Mouse (Mus musculus): ENCODE data around the gene Trhr2. TPM values are rescaled to one million over a fixed set of nuclear protein-coding genes. Genes with fewer than 3 reads are reported as not detected.

The Trhr2 gene
- polyA plus RNA-seq (2017; shearing (Covaris generic)): not detected

GRCm38 (mm10) chr8:122360696-122361416, at the start of gene Trhr2:
Trhr2 (minus strand) TSS chr8:122360746.

GRCm38 (mm10) chr8:122376365-122377231, 16.1 kb upstream of the Trhr2 start, which contains the start of gene Zc3h18:
Zc3h18 (plus strand) TSS chr8:122376609.

Other genes with a start within 250 kb of the Trhr2 start
- 10 to 100 TPM; 46.2 to 51.4 TPM for gene Zfpm1, start 78.6 kb downstream of the Trhr2 start, polyA plus RNA-seq (2017; shearing (Covaris generic))
- 10 to 100 TPM; 42.5 to 46.0 TPM for gene Zc3h18, start 15.9 kb upstream of the Trhr2 start, polyA plus RNA-seq (2017; shearing (Covaris generic))
- gene Il17c, start 61.3 kb upstream of the Trhr2 start, polyA plus RNA-seq (2017; shearing (Covaris generic)): under 1 TPM; 0.30 to 0.81 TPM
- gene Cyba, start 72.2 kb upstream of the Trhr2 start, polyA plus RNA-seq (2017; shearing (Covaris generic)): 100 to 1,000 TPM; 685 to 812 TPM
- gene Mvd, start 82.7 kb upstream of the Trhr2 start, polyA plus RNA-seq (2017; shearing (Covaris generic)): 10 to 100 TPM; 15.8 to 17.2 TPM
- 1 to 10 TPM; 2.9 to 8.2 TPM for gene Snai3, start 100.0 kb upstream of the Trhr2 start, polyA plus RNA-seq (2017; shearing (Covaris generic))
- 100 to 1,000 TPM; 121 to 181 TPM for gene Rnf166, start 115.3 kb upstream of the Trhr2 start, polyA plus RNA-seq (2017; shearing (Covaris generic))
- gene Ctu2, start 115.4 kb upstream of the Trhr2 start, polyA plus RNA-seq (2017; shearing (Covaris generic)): 10 to 100 TPM; 66.2 to 79.8 TPM
- gene Piezo1, start 190.6 kb upstream of the Trhr2 start, polyA plus RNA-seq (2017; shearing (Covaris generic)): 10 to 100 TPM; 19.2 to 23.6 TPM
- gene Cdt1, start 207.3 kb upstream of the Trhr2 start, polyA plus RNA-seq (2017; shearing (Covaris generic)): 10 to 100 TPM; 18.5 to 27.4 TPM
- gene Aprt, start 216.2 kb upstream of the Trhr2 start, polyA plus RNA-seq (2017; shearing (Covaris generic)): 100 to 1,000 TPM; 163 to 203 TPM